21 mouse cellular contexts compared by ENCODE assay signal in the genomic region with DNA sequence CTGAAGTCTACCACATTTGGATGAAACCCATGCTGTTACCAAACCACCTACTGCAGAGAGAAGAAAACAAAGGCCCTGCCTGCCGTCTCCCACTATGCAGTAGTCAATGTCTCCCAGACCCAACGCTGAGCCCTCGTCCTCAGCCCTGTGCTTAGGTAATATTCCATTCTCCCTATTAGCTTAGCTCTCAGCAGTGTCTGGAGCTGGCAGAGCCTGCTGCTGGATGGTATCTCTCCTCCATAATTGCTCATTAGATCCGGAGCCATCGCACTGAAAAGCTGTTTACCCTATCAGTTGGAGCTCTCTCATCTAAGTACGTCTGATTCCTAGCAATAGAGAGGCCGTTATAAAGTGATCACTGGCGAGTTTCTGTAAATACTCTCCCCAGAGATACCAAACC.
DNase-seq lines count a peak whose midpoint lies in the region; ATAC-seq and TF ChIP-seq lines count a peak whose summit lies in the region.
"Had no signal": no experiment of that assay in that cellular context is flagged by ENCODE, and none has a peak within 500 bp of the region (broad histone marks: within the 10 kb centered on the region; RNA-seq: fewer than 3 reads in every experiment).

No protein-coding gene starts in this region.

- no peak overlapping the region for H3K9ac ChIP-seq in hindbrain, embryonic 14.5 days
- H3K9ac ChIP-seq in hindbrain, embryonic 12.5 days = no peak overlapping the region
- no peak overlapping the region for H3K9ac ChIP-seq in midbrain, embryonic 16.5 days (ENCODE audit: low read depth, low read length)
- H3K9ac ChIP-seq in midbrain, embryonic 15.5 days = no peak overlapping the region
- H3K9ac ChIP-seq: kidney, embryonic 15.5 days; limb, embryonic 15.5 days; liver, embryonic 15.5 days had no signal

- no peak overlapping the region for H3K4me3 ChIP-seq in hindbrain, embryonic 14.5 days (replicated peaks; ENCODE audit: low read length)
- no peak overlapping the region for H3K4me3 ChIP-seq in hindbrain, embryonic 12.5 days
- H3K4me3 ChIP-seq in midbrain, embryonic 16.5 days (ENCODE audit: low read depth, low read length) = no peak overlapping the region
- no peak overlapping the region for H3K4me3 ChIP-seq in midbrain, embryonic 15.5 days
- H3K4me3 ChIP-seq in gastrocnemius, adult 2 months = no peak overlapping the region
- H3K4me3 ChIP-seq: heart, adult 2 months; kidney, embryonic 15.5 days; limb, embryonic 15.5 days; liver, embryonic 15.5 days had no signal

- H3K4me1 ChIP-seq in hindbrain, embryonic 14.5 days (replicated peaks; ENCODE audit: control insufficient read depth, insufficient read depth, low read length) = no peaks in the 10 kb centered on the region
- H3K4me1 ChIP-seq in hindbrain, embryonic 12.5 days = no peaks in the 10 kb centered on the region
- no peaks in the 10 kb centered on the region for H3K4me1 ChIP-seq in midbrain, embryonic 16.5 days (ENCODE audit: control insufficient read depth, insufficient read depth, low read length)
- no peaks in the 10 kb centered on the region for H3K4me1 ChIP-seq in midbrain, embryonic 15.5 days
- H3K4me1 ChIP-seq: limb, embryonic 15.5 days; liver, embryonic 15.5 days had no signal

- peak; percentile 36 to 45 for DNase-seq in cerebellum, postnatal 10 days
- no peak for DNase-seq in cerebellum, adult 11 months
- DNase-seq in hindbrain, embryonic 14.5 days (ENCODE audit: low spot score) = no peak
- no peak for DNase-seq in gastrocnemius, adult 2 months
- DNase-seq: adrenal gland, postnatal 25 days; cerebellum, adult 2 months; gastrocnemius, postnatal 10 days; heart, adult 2 months; heart, postnatal 4 days; kidney, postnatal 4 days; thymus, postnatal 36 days had no signal

- 63% methylated on average over 8 of the region's 8 CpGs for WGBS in hindbrain, embryonic 14.5 days
- 65% methylated on average over 8 of the region's 8 CpGs for WGBS in hindbrain, embryonic 12.5 days
- 41% methylated on average over 8 of the region's 8 CpGs for WGBS in midbrain, embryonic 16.5 days
- WGBS in midbrain, embryonic 15.5 days = 40% methylated on average over 8 of the region's 8 CpGs

- H3K36me3 ChIP-seq in hindbrain, embryonic 14.5 days (replicated peaks; ENCODE audit: control insufficient read depth, insufficient read depth) = no peaks in the 10 kb centered on the region
- no peaks in the 10 kb centered on the region for H3K36me3 ChIP-seq in hindbrain, embryonic 12.5 days
- no peaks in the 10 kb centered on the region for H3K36me3 ChIP-seq in midbrain, embryonic 16.5 days (ENCODE audit: control insufficient read depth, insufficient read depth, low read length)
- no peaks in the 10 kb centered on the region for H3K36me3 ChIP-seq in midbrain, embryonic 15.5 days (replicated peaks)
- H3K36me3 ChIP-seq: kidney, embryonic 15.5 days; limb, embryonic 15.5 days; liver, embryonic 15.5 days had no signal

- H3K9me3 ChIP-seq in hindbrain, embryonic 14.5 days (ENCODE audit: control insufficient read depth, low read length) = no peaks in the 10 kb centered on the region
- H3K9me3 ChIP-seq in hindbrain, embryonic 12.5 days (replicated peaks) = no peaks in the 10 kb centered on the region
- no peaks in the 10 kb centered on the region for H3K9me3 ChIP-seq in midbrain, embryonic 16.5 days (replicated peaks; ENCODE audit: control insufficient read depth, low read length, poor library complexity, severe bottlenecking)
- no peaks in the 10 kb centered on the region for H3K9me3 ChIP-seq in midbrain, embryonic 15.5 days
- H3K9me3 ChIP-seq: kidney, embryonic 15.5 days; limb, embryonic 15.5 days; liver, embryonic 15.5 days had no signal

- intact Hi-C loops in gastrocnemius, adult 2 months (cut with DNase I) = no loop called here

- peak overlapping the region; percentile 32; the same call in 1 of the 2 replicates for H3K27ac ChIP-seq in hindbrain, embryonic 14.5 days
- H3K27ac ChIP-seq in hindbrain, embryonic 12.5 days = no peak overlapping the region
- peak overlapping the region; percentile 47; the same call in 1 of the 2 replicates for H3K27ac ChIP-seq in midbrain, embryonic 16.5 days (ENCODE audit: low read length)
- no peak overlapping the region for H3K27ac ChIP-seq in midbrain, embryonic 15.5 days
- no peak overlapping the region for H3K27ac ChIP-seq in gastrocnemius, adult 2 months
- H3K27ac ChIP-seq: heart, adult 2 months; kidney, embryonic 15.5 days; limb, embryonic 15.5 days; liver, embryonic 15.5 days had no signal

- no peak for TF ChIP-seq CTCF in gastrocnemius, adult 2 months (IDR thresholded peaks at IDR 0.05)

- H3K4me2 ChIP-seq in hindbrain, embryonic 14.5 days (replicated peaks) = no peak overlapping the region
- no peak overlapping the region for H3K4me2 ChIP-seq in hindbrain, embryonic 12.5 days (replicated peaks)
- H3K4me2 ChIP-seq in midbrain, embryonic 16.5 days (ENCODE audit: low read length) = no peak overlapping the region
- no peak overlapping the region for H3K4me2 ChIP-seq in midbrain, embryonic 15.5 days
- H3K4me2 ChIP-seq: kidney, embryonic 15.5 days; limb, embryonic 15.5 days; liver, embryonic 15.5 days had no signal

- ATAC-seq in hindbrain, embryonic 14.5 days (ENCODE audit: low FRiP score) = peak; percentile 65
- no peak for ATAC-seq in hindbrain, embryonic 12.5 days (ENCODE audit: low FRiP score)
- ATAC-seq in midbrain, embryonic 16.5 days = no peak
- no peak for ATAC-seq in midbrain, embryonic 15.5 days (replicated peaks)
- no peak for ATAC-seq in inflammation-experienced regulatory T-cells, adult 6 months
- ATAC-seq: activated CD4-positive, CD25-positive, alpha-beta regulatory T cell, adult 4 months; CD4-positive, CD25-positive, alpha-beta regulatory T cell, adult 4 months; intestine, postnatal 0 days had no signal

- H3K27me3 ChIP-seq in hindbrain, embryonic 14.5 days (ENCODE audit: control insufficient read depth, insufficient read depth, low read length) = no peaks in the 10 kb centered on the region
- no peaks in the 10 kb centered on the region for H3K27me3 ChIP-seq in hindbrain, embryonic 12.5 days
- no peaks in the 10 kb centered on the region for H3K27me3 ChIP-seq in midbrain, embryonic 16.5 days (ENCODE audit: control insufficient read depth, insufficient read depth, low read depth, low read length)
- no peaks in the 10 kb centered on the region for H3K27me3 ChIP-seq in midbrain, embryonic 15.5 days (replicated peaks)
- H3K27me3 ChIP-seq: kidney, embryonic 15.5 days; limb, embryonic 15.5 days; liver, embryonic 15.5 days had no signal

Comparison
In these comparisons a context has a peak if more than half of its experiments do, and no peak if none do; other contexts are left out.
1. DNase-seq: peak in cerebellum, postnatal 10 days (2 of 2); none in cerebellum, adult 11 months (single experiment), hindbrain, embryonic 14.5 days (single experiment) and gastrocnemius, adult 2 months (single experiment).
2. H3K27ac ChIP-seq: peak in hindbrain, embryonic 14.5 days (single experiment) and midbrain, embryonic 16.5 days (single experiment); none in hindbrain, embryonic 12.5 days (single experiment), midbrain, embryonic 15.5 days (single experiment) and gastrocnemius, adult 2 months (single experiment).